Comparison of ENCODE assay signal across 9 mouse cellular contexts in genomic region chr7:126031598-126032364, GRCm38 (mm10). TPM values are rescaled to one million over a fixed set of nuclear protein-coding genes. Genes with fewer than 3 reads are reported as not detected.
A peak's percentile ranks its signal among the peaks of the same experiment; 100 is the strongest.
DNase-seq lines count a peak whose midpoint lies in the region; ATAC-seq lines count a peak whose summit lies in the region.
"Had no signal": no experiment of that assay in that cellular context is flagged by ENCODE, and none has a peak within 500 bp of the region (broad histone marks: within the 10 kb centered on the region; RNA-seq: fewer than 3 reads in every experiment).

No protein-coding gene starts in this region.

- peak overlapping the region; percentile 77 for H3K27ac ChIP-seq in forebrain, embryonic 13.5 days
- no peak overlapping the region for H3K27ac ChIP-seq in forebrain, embryonic 12.5 days
- peak overlapping the region; percentile 44; the same call in 1 of the 2 replicates for H3K27ac ChIP-seq in limb, embryonic 10.5 days
- no peak overlapping the region for H3K27ac ChIP-seq in kidney, embryonic 14.5 days (ENCODE audit: low read depth, low read length)

- no peaks in the 10 kb centered on the region for H3K36me3 ChIP-seq in forebrain, embryonic 13.5 days (ENCODE audit: poor library complexity, severe bottlenecking)
- H3K36me3 ChIP-seq in forebrain, embryonic 12.5 days (replicated peaks), result no peaks in the 10 kb centered on the region
- no peaks in the 10 kb centered on the region for H3K36me3 ChIP-seq in limb, embryonic 10.5 days
- H3K36me3 ChIP-seq in kidney, embryonic 14.5 days (ENCODE audit: control insufficient read depth, insufficient read depth, low read length), result no peaks in the 10 kb centered on the region
- H3K36me3 ChIP-seq: heart, embryonic 12.5 days had no signal

- no peaks in the 10 kb centered on the region for H3K9me3 ChIP-seq in forebrain, embryonic 13.5 days (replicated peaks)
- no peaks in the 10 kb centered on the region for H3K9me3 ChIP-seq in forebrain, embryonic 12.5 days
- no peaks in the 10 kb centered on the region for H3K9me3 ChIP-seq in limb, embryonic 10.5 days (replicated peaks)
- no peaks in the 10 kb centered on the region for H3K9me3 ChIP-seq in kidney, embryonic 14.5 days (ENCODE audit: control insufficient read depth, low read length)
- H3K9me3 ChIP-seq: heart, embryonic 12.5 days had no signal

- no peak overlapping the region for H3K4me3 ChIP-seq in forebrain, embryonic 13.5 days
- no peak overlapping the region for H3K4me3 ChIP-seq in forebrain, embryonic 12.5 days (replicated peaks)
- no peak overlapping the region for H3K4me3 ChIP-seq in limb, embryonic 10.5 days
- no peak overlapping the region for H3K4me3 ChIP-seq in kidney, embryonic 14.5 days (ENCODE audit: low read length)
- H3K4me3 ChIP-seq: heart, embryonic 12.5 days had no signal

- DNase-seq in brain, adult 2 months (ENCODE audit: low read depth, low spot score), result peak; percentile 95
- peak; percentile 33 to 48 for DNase-seq in frontal cortex, postnatal 14 days (ENCODE audit: low spot score in 2 of 2)
- no peak for DNase-seq in limb, embryonic 10.5 days (ENCODE audit: low spot score)
- DNase-seq in thymus, postnatal 0 days (ENCODE audit: low spot score), result no peak
- DNase-seq in kidney, postnatal 25 days, result no peak

- no peaks in the 10 kb centered on the region; the same call in 1 of the 2 replicates for H3K27me3 ChIP-seq in forebrain, embryonic 13.5 days
- H3K27me3 ChIP-seq in forebrain, embryonic 12.5 days, result peaks cover 3% of the 10 kb centered on the region; the same call in 1 of the 2 replicates
- H3K27me3 ChIP-seq in limb, embryonic 10.5 days (ENCODE audit: low read depth, poor library complexity, severe bottlenecking), result no peaks in the 10 kb centered on the region
- H3K27me3 ChIP-seq in kidney, embryonic 14.5 days (ENCODE audit: control insufficient read depth, insufficient read depth, low read length), result no peaks in the 10 kb centered on the region
- H3K27me3 ChIP-seq: heart, embryonic 12.5 days had no signal

- peaks cover 41% of the 10 kb centered on the region for H3K4me1 ChIP-seq in forebrain, embryonic 13.5 days
- peaks cover 20% of the 10 kb centered on the region for H3K4me1 ChIP-seq in forebrain, embryonic 12.5 days
- H3K4me1 ChIP-seq in limb, embryonic 10.5 days, result peaks cover 12% of the 10 kb centered on the region; the same call in 1 of the 2 replicates
- H3K4me1 ChIP-seq in kidney, embryonic 14.5 days (ENCODE audit: control insufficient read depth, insufficient read depth, low read length), result 0 out of 2 replicates have a peak, but pooled peaks cover 2% of the 10 kb centered on the region

- H3K9ac ChIP-seq in forebrain, embryonic 13.5 days, result no peak overlapping the region
- no peak overlapping the region for H3K9ac ChIP-seq in forebrain, embryonic 12.5 days
- no peak overlapping the region for H3K9ac ChIP-seq in kidney, embryonic 14.5 days (ENCODE audit: low read depth, low read length)
- H3K9ac ChIP-seq: heart, embryonic 12.5 days had no signal

- ATAC-seq in forebrain, embryonic 13.5 days, result peak; percentile 71
- no peak for ATAC-seq in forebrain, embryonic 12.5 days (ENCODE audit: low FRiP score)
- no peak for ATAC-seq in kidney, embryonic 14.5 days (ENCODE audit: low FRiP score, low TSS enrichment)

- 62% methylated on average over 10 of the region's 10 CpGs for WGBS in forebrain, embryonic 13.5 days
- 81% methylated on average over 10 of the region's 10 CpGs for WGBS in forebrain, embryonic 12.5 days
- 78% methylated on average over 10 of the region's 10 CpGs for WGBS in limb, embryonic 10.5 days
- 79% methylated on average over 10 of the region's 10 CpGs for WGBS in kidney, embryonic 14.5 days

- no peak overlapping the region for H3K4me2 ChIP-seq in forebrain, embryonic 13.5 days
- no peak overlapping the region for H3K4me2 ChIP-seq in forebrain, embryonic 12.5 days
- H3K4me2 ChIP-seq in kidney, embryonic 14.5 days (replicated peaks; ENCODE audit: low read depth, low read length), result no peak overlapping the region
- H3K4me2 ChIP-seq: heart, embryonic 12.5 days had no signal

RNA-seq across cellular contexts. Expression of gene Gsg1l, which starts 50.4 kb away (rescaled TPM):
- 3.4 and 3.5 TPM in 2 replicates for polyA plus RNA-seq in forebrain, embryonic 13.5 days (2015; fragmentation: Nextera tagmentation; extraction: Ambion mirVana)
- polyA plus RNA-seq in forebrain, embryonic 12.5 days (2016; fragmentation: Nextera tagmentation; extraction: Ambion mirVana), result 1.9 and 2.3 TPM in 2 replicates
- polyA plus RNA-seq in limb, embryonic 10.5 days (2016; fragmentation: Nextera tagmentation; extraction: Ambion mirVana), result 0.18 and 0.61 TPM in 2 replicates
- polyA plus RNA-seq in thymus, postnatal 0 days (2015; fragmentation: Nextera tagmentation; extraction: Ambion mirVana), result 0.06 TPM in 1 of 2 replicates, not detected in the other
- polyA plus RNA-seq in kidney, embryonic 14.5 days (2014; fragmentation: Nextera tagmentation; extraction: Ambion mirVana), result 0.50 and 0.51 TPM in 2 replicates

Comparison
In these comparisons a context has a peak if more than half of its experiments do, and no peak if none do; other contexts are left out.
1. H3K27ac ChIP-seq: peak in forebrain, embryonic 13.5 days (single experiment) and limb, embryonic 10.5 days (single experiment); none in forebrain, embryonic 12.5 days (single experiment) and kidney, embryonic 14.5 days (single experiment).
2. DNase-seq: peak in brain, adult 2 months (single experiment) and frontal cortex, postnatal 14 days (2 of 2); none in limb, embryonic 10.5 days (single experiment), thymus, postnatal 0 days (single experiment) and kidney, postnatal 25 days (0 of 2).